Mouse (Mus musculus) CH12.LX (cell line): ENCODE data around the gene Xylt1. TPM values are rescaled to one million over a fixed set of nuclear protein-coding genes. Genes with fewer than 3 reads are reported as not detected.
A peak's percentile ranks its signal among the peaks of the same experiment; 100 is the strongest.

Experiments
- DNase-seq: peaks from one replicate; pipeline ENCODE4 v3.0.0-alpha.2; 2013; ENCODE audit errors: extremely low read depth
- H3K27ac ChIP-seq: 2 replicates; pipeline ENCODE4 v1.5.1; 2012; ENCODE audit warnings: low read depth, mild to moderate bottlenecking, control low read depth, moderate library complexity; ENCODE audit not compliant: insufficient read depth
- H3K27me3 ChIP-seq: replicated peaks from 2 replicates; pipeline ENCODE3; 2012; ENCODE audit warnings: inconsistent platforms
- H3K36me3 ChIP-seq, 2 experiments: replicated peaks in 1 of 2; 2 replicates each; pipeline versions ENCODE3 to v1.6.1; 2012; ENCODE audit warnings: inconsistent platforms in 1 of 2, low read length in 1 of 2, mild to moderate bottlenecking in 1 of 2, mixed read lengths in 1 of 2, moderate library complexity in 1 of 2; ENCODE audit not compliant: control insufficient read depth in 1 of 2, insufficient read depth in 1 of 2
- H3K4me1 ChIP-seq, 2 experiments: 2 replicates each; pipeline ENCODE4 v1.6.1; 2012; ENCODE audit warnings: inconsistent platforms in 1 of 2, moderate library complexity in 1 of 2; ENCODE audit not compliant: insufficient read depth in 2 of 2, control insufficient read depth in 1 of 2
- H3K4me2 ChIP-seq: 2 replicates; pipeline ENCODE4 v1.6.1; 2012; ENCODE audit warnings: low read depth, mild to moderate bottlenecking, control low read depth; ENCODE audit not compliant: poor library complexity, insufficient read depth, severe bottlenecking
- H3K4me3 ChIP-seq, 3 experiments: fragments of 150-350 bp in 1 of 3; sonication (generic) in 1 of 3; replicated peaks in 1 of 3; 2 replicates each; pipeline versions ENCODE3 to v1.5.1; 2011 to 2012; ENCODE audit warnings: low read depth in 2 of 3, low read length in 2 of 3, mild to moderate bottlenecking in 2 of 3, moderate library complexity in 2 of 3, control low read depth in 1 of 3, improper control_type of control experiment in 1 of 3, inconsistent platforms in 1 of 3, mixed read lengths in 1 of 3; ENCODE audit not compliant: poor library complexity in 1 of 3
- H3K79me2 ChIP-seq: replicated peaks from 2 replicates; pipeline ENCODE4 v1.6.1; 2012; ENCODE audit warnings: mild to moderate bottlenecking, moderate library complexity; ENCODE audit not compliant: control insufficient read depth, poor library complexity, insufficient read depth, severe bottlenecking; ENCODE audit errors: extremely low read depth
- H3K9ac ChIP-seq: 2 replicates; pipeline ENCODE4 v1.6.1; 2012; ENCODE audit warnings: low read depth, mild to moderate bottlenecking, control low read depth, moderate library complexity; ENCODE audit not compliant: insufficient read depth
- H3K9me3 ChIP-seq: replicated peaks from 2 replicates; pipeline ENCODE3; 2012; ENCODE audit warnings: low read length, inconsistent platforms, mixed read lengths
- CHD1 ChIP-seq: IDR thresholded peaks from 2 replicates; pipeline ENCODE4 v1.6.1; 2012; ENCODE audit warnings: low read depth, low read length, improper control_type of control experiment, inconsistent platforms
- CHD2 ChIP-seq: IDR thresholded peaks from 2 replicates; pipeline ENCODE4 v1.6.1; 2011; ENCODE audit warnings: low read length, improper control_type of control experiment
- CTCF ChIP-seq, 2 experiments: IDR thresholded peaks in 1 of 2; conservative IDR thresholded peaks in 1 of 2; 2 replicates each; pipeline ENCODE4 v1.5.1; 2011 to 2012; ENCODE audit warnings: low read depth in 2 of 2, low read length in 2 of 2, improper control_type of control experiment in 1 of 2, inconsistent platforms in 1 of 2, mild to moderate bottlenecking in 1 of 2, moderate library complexity in 1 of 2
- EP300 ChIP-seq: IDR thresholded peaks from 2 replicates; pipeline ENCODE4 v1.6.1; 2011; ENCODE audit warnings: low read length, improper control_type of control experiment
- ETS1 ChIP-seq: conservative IDR thresholded peaks from 2 replicates; pipeline ENCODE4 v1.6.1; 2012; ENCODE audit warnings: low read depth, mild to moderate bottlenecking, inconsistent platforms, low read length, improper control_type of control experiment, moderate library complexity
- GABPA ChIP-seq: IDR thresholded peaks from 2 replicates; pipeline ENCODE4 v1.6.1; 2012; ENCODE audit warnings: low read depth, low read length, improper control_type of control experiment, inconsistent platforms; ENCODE audit not compliant: insufficient replicate concordance
- HCFC1 ChIP-seq: IDR thresholded peaks from 2 replicates; pipeline ENCODE4 v1.6.1; 2012; ENCODE audit warnings: low read depth, mild to moderate bottlenecking, inconsistent platforms, low read length, improper control_type of control experiment
- JUN ChIP-seq: IDR thresholded peaks from 2 replicates; pipeline ENCODE4 v1.6.1; 2011; ENCODE audit warnings: low read depth, mild to moderate bottlenecking, low read length, improper control_type of control experiment, moderate library complexity; ENCODE audit not compliant: insufficient read depth
- KAT2A ChIP-seq: IDR thresholded peaks from 2 replicates; pipeline ENCODE4 v1.6.1; 2012; ENCODE audit warnings: low read length, improper control_type of control experiment, inconsistent platforms; ENCODE audit not compliant: insufficient replicate concordance
- MAFK ChIP-seq: IDR thresholded peaks from 2 replicates; pipeline ENCODE4 v1.6.1; 2011; ENCODE audit warnings: low read length, improper control_type of control experiment; ENCODE audit not compliant: insufficient replicate concordance
- MAX ChIP-seq: IDR thresholded peaks from 2 replicates; pipeline ENCODE4 v1.6.1; 2011; ENCODE audit warnings: low read length, improper control_type of control experiment
- NELFE ChIP-seq: IDR thresholded peaks from 2 replicates; pipeline ENCODE4 v1.6.1; 2011; ENCODE audit warnings: low read depth, low read length, improper control_type of control experiment
- PAX5 ChIP-seq: IDR thresholded peaks from 2 replicates; pipeline ENCODE4 v1.6.1; 2012; ENCODE audit warnings: low read length, inconsistent platforms, mixed read lengths
- RCOR1 ChIP-seq: conservative IDR thresholded peaks from 2 replicates; pipeline ENCODE4 v1.6.1; 2012; ENCODE audit warnings: low read depth, mild to moderate bottlenecking, inconsistent platforms, low read length, improper control_type of control experiment
- SIN3A ChIP-seq: IDR thresholded peaks from 2 replicates; pipeline ENCODE4 v1.6.1; 2012; ENCODE audit warnings: low read length, improper control_type of control experiment, inconsistent platforms
- UBTF ChIP-seq: IDR thresholded peaks from 2 replicates; pipeline ENCODE4 v1.6.1; 2012; ENCODE audit warnings: low read depth, mild to moderate bottlenecking, inconsistent platforms, low read length, improper control_type of control experiment, moderate library complexity
- USF1 ChIP-seq: IDR thresholded peaks from 2 replicates; pipeline ENCODE4 v1.6.1; 2014; ENCODE audit warnings: low read depth, mild to moderate bottlenecking, inconsistent platforms, low read length, improper control_type of control experiment
- USF2 ChIP-seq: conservative IDR thresholded peaks from 2 replicates; pipeline ENCODE4 v1.6.1; 2011; ENCODE audit warnings: low read depth, low read length, improper control_type of control experiment
- ZMIZ1 ChIP-seq: IDR thresholded peaks from 2 replicates; pipeline ENCODE4 v1.6.1; 2012; ENCODE audit warnings: low read depth, mild to moderate bottlenecking, inconsistent platforms, low read length, improper control_type of control experiment
- dilution Hi-C: fragments of 300-500 bp; cut with MboI; formaldehyde crosslinking; loops from 2 replicates; pipeline ENCODE4 v1.14.3; 2020; ENCODE audit warnings: low sequenced_read_pairs; ENCODE audit not compliant: extremely low pct_unique_long_range_greater_than_20kb, extremely low pct_ligation_motif_present
- in situ Hi-C: fragments of 300-500 bp; cut with MboI; formaldehyde crosslinking; loops from 3 replicates; pipeline ENCODE4 v1.14.3; 2019; ENCODE audit warnings: low sequenced_read_pairs, low pct_ligation_motif_present, low pct_unique_long_range_greater_than_20kb, mixed read lengths
- polyA plus RNA-seq: library from polyadenylated mRNA; unstranded; fragments of >175 nt; gene quantifications from 2 replicates; pipeline ENCODE4 v1.2.1, GENCODE M21; 2012; ENCODE audit warnings: low read depth; ENCODE audit not compliant: insufficient read length
- total RNA-seq, 2 experiments: library from RNA; depleted of rRNA; stranded (reverse); fragments of 300-350 nt in 1 of 2; fragments of >200 nt in 1 of 2; gene quantifications; 2 replicates each; pipeline ENCODE4 v1.2.3; 2012 to 2014

Gene Xylt1
- total and polyA plus RNA-seq, 3 experiments: 0.38 to 0.84 (median 0.38) TPM

GRCm38 (mm10) chr7:117443215-117443614 lies 62.4 kb downstream of the Xylt1 start:
- no peak overlapping the region for H3K4me2 ChIP-seq
- no peaks in the 10 kb centered on the region for H3K9me3 ChIP-seq
- no peak overlapping the region for H3K4me3 ChIP-seq
- H3K4me1 ChIP-seq: peaks cover 0 to 25% of the 10 kb centered on the region in 2 experiments; a peak in 2 of 4 replicates
- H3K9ac ChIP-seq: no peak overlapping the region
- dilution Hi-C loops: no loop called here
- H3K79me2 ChIP-seq: no peaks in the 10 kb centered on the region
- no peak for DNase-seq
- H3K27me3 ChIP-seq: no peaks in the 10 kb centered on the region
- H3K36me3 ChIP-seq: no peaks in the 10 kb centered on the region
- no peak overlapping the region for H3K27ac ChIP-seq
- no peak for TF ChIP-seq CHD1
- in situ Hi-C loops: no loop called here

- H3K4me3 ChIP-seq: no peak overlapping the region
- no peak overlapping the region for H3K9ac ChIP-seq
- H3K27ac ChIP-seq: no peak overlapping the region
- TF ChIP-seq EP300 (0 out of 2 replicates have a peak, but pooled peaks have one; percentile 21), CHD2 (no peak)
- in situ Hi-C loops: no loop called here
- no peaks in the 10 kb centered on the region for H3K79me2 ChIP-seq
- no peaks in the 10 kb centered on the region for H3K27me3 ChIP-seq
- H3K9me3 ChIP-seq: no peaks in the 10 kb centered on the region
- dilution Hi-C loops: no loop called here
- no peak overlapping the region for H3K4me2 ChIP-seq
- H3K36me3 ChIP-seq: no peaks in the 10 kb centered on the region
- H3K4me1 ChIP-seq: peaks cover 0 to 25% of the 10 kb centered on the region in 2 experiments; a peak in 2 of 4 replicates
- no peak for DNase-seq
These were observed 64.7 kb downstream of the Xylt1 start for GRCm38 (mm10) chr7:117445471-117445870.

- Histone ChIP-seq H3K36me3 (no peaks in the 10 kb centered on the region), H3K27ac (no peak overlapping the region)
- DNase-seq: no peak
- TF ChIP-seq HCFC1: no peak
- TF ChIP-seq, all 38 proteins: peak for 0
- Histone ChIP-seq H3K9ac (no peak overlapping the region), H3K4me3 (no peak overlapping the region), H3K4me2 (no peak overlapping the region), H3K79me2 (no peaks in the 10 kb centered on the region), H3K9me3 (no peaks in the 10 kb centered on the region), H3K4me1 (peaks cover 0 to 25% of the 10 kb centered on the region in 2 experiments; a peak in 2 of 4 replicates), H3K27me3 (no peaks in the 10 kb centered on the region)
- dilution Hi-C loops (no loop called here), in situ Hi-C loops (no loop called here)
These were observed 68.8 kb downstream of the Xylt1 start for GRCm38 (mm10) chr7:117449605-117450004.

- H3K4me3 ChIP-seq: no peak overlapping the region
- no peak overlapping the region for H3K9ac ChIP-seq
- dilution Hi-C loops (no loop called here), in situ Hi-C loops (no loop called here)
- H3K36me3 ChIP-seq: no peaks in the 10 kb centered on the region
- peaks cover 0 to 16% of the 10 kb centered on the region in 2 experiments; a peak in 2 of 4 replicates for H3K4me1 ChIP-seq
- DNase-seq: no peak
- H3K27me3 ChIP-seq: no peaks in the 10 kb centered on the region
- H3K9me3 ChIP-seq: no peaks in the 10 kb centered on the region
- no peaks in the 10 kb centered on the region for H3K79me2 ChIP-seq
- H3K27ac ChIP-seq: no peak overlapping the region
- no peak overlapping the region for H3K4me2 ChIP-seq
- TF ChIP-seq ETS1 (no peak), GABPA (no peak), KAT2A (no peak), JUN (no peak), PAX5 (no peak), NELFE (no peak), USF1 (no peak), CHD2 (no peak), MAX (no peak), UBTF (no peak), USF2 (no peak), ZMIZ1 (no peak), MAFK (no peak), CTCF (conservative IDR thresholded peaks at IDR 0.05 in 1 of 2, IDR thresholded peaks at IDR 0.05 in 1 of 2; ENCODE audit: low read depth in 2 of 2, low read length in 2 of 2) (no peak), SIN3A (no peak), RCOR1 (no peak)
These were observed 70.4 kb downstream of the Xylt1 start for GRCm38 (mm10) chr7:117451212-117451611.
